Mouse (Mus musculus): ENCODE data around the gene Zfp334.

DNA sequence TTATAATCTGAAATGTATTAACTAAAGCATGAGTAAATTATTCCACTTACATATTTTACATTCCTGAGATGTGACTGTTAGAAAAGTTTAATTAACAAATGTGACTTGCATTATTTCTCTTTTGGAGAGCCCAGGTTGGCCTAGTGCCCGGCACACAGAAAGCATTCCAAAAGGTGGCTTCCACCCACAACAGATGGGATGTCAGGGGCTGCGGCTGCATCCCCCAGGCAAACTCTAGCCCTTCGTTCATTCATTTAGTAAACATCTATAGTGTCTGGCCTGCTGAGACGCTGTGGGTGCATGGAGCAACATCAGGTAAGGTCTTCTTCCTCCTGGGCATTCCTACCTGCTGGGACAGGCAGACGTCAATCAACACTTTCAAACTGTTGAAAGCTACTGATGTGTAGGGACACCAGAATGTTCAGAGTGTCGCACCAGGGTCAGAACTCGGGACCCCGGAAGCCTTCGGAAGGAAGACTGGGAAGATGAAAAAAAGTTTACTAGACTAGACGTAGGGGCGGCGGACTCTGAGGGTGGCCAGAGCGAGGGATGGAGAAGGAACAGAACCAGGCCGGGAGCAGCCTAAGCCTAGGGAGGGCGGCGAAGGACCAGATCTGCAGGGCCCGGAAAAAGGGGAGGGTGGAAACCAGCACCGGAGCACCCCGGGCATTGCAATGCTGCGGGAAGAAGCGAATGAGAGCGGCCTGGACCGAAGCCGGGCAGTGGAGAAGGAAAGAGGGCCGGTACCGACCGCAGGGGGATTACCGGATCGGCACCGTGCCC is 62.3 kb downstream of the Zfp334 start:
- no peak for TF ChIP-seq CTCF (IDR thresholded peaks at IDR 0.05; ENCODE audit: extremely low read depth, insufficient read length, insufficient replicate concordance, low read depth, low read length)
- TF ChIP-seq POLR2A (IDR thresholded peaks at IDR 0.05; ENCODE audit: low read depth, low read length), result no peak

Measured in small intestine, adult 2 months (tissue).